Mouse (Mus musculus) liver, postnatal 0 days (tissue): ENCODE measurements around the gene Erp27.

Experiments
- CTCF ChIP-seq: sonication (generic); IDR thresholded peaks from 2 replicates; pipeline ENCODE4 v1.5.1; 2016; ENCODE audit warnings: antibody characterized with exemption, low read depth
- EP300 ChIP-seq: IDR thresholded peaks from 2 replicates; pipeline ENCODE4 v1.6.1; 2016; ENCODE audit warnings: antibody characterized with exemption, low read depth, mild to moderate bottlenecking

- no peak for TF ChIP-seq CTCF
- no peak for TF ChIP-seq EP300
Observed at GRCm38 (mm10) chr6:136900369-136901009, 21.5 kb downstream of the Erp27 start.
